Mouse (Mus musculus) neural tube, embryonic 14.5 days (tissue): ENCODE results near the gene A4galt. TPM values are rescaled to one million over a fixed set of nuclear protein-coding genes. Genes with fewer than 3 reads are reported as not detected.

ENCODE experiments used
- ATAC-seq: fragments of 200-750 bp; cut with Nextera tagmentation; 2 replicates; pipeline ENCODE4 v1.8.0; 2017; ENCODE audit warnings: low read depth, mild to moderate bottlenecking, moderate TSS enrichment, moderate library complexity
- H3K27ac ChIP-seq: fragments of 300-500 bp; sonication (generic); 2 replicates; pipeline ENCODE4 v1.5.1; 2014; ENCODE audit warnings: low read depth, mild to moderate bottlenecking, control low read depth, low read length, moderate library complexity, mixed read lengths
- H3K27me3 ChIP-seq: fragments of 300-500 bp; sonication (generic); 2 replicates; pipeline ENCODE4 v1.6.1; 2014; ENCODE audit warnings: low read length; ENCODE audit not compliant: control insufficient read depth, insufficient read depth
- H3K36me3 ChIP-seq: fragments of 300-500 bp; sonication (generic); 2 replicates; pipeline ENCODE4 v1.6.1; 2014; ENCODE audit warnings: low read length, mixed read lengths; ENCODE audit not compliant: control insufficient read depth, insufficient read depth
- H3K4me1 ChIP-seq: fragments of 300-500 bp; sonication (generic); 2 replicates; pipeline ENCODE4 v1.6.1; 2014; ENCODE audit warnings: low read length; ENCODE audit not compliant: control insufficient read depth, insufficient read depth
- H3K4me2 ChIP-seq: fragments of 300-500 bp; sonication (generic); 2 replicates; pipeline ENCODE4 v1.6.1; 2014; ENCODE audit warnings: mild to moderate bottlenecking, low read depth, low read length, control low read depth
- H3K4me3 ChIP-seq: fragments of 300-500 bp; sonication (generic); 2 replicates; pipeline ENCODE4 v1.5.1; 2014; ENCODE audit warnings: low read depth, low read length, control low read depth, mixed read lengths
- H3K9ac ChIP-seq: fragments of 300-500 bp; sonication (generic); replicated peaks from 2 replicates; pipeline ENCODE4 v1.6.1; 2014; ENCODE audit warnings: low read depth, mild to moderate bottlenecking, control low read depth, low read length, mixed read lengths
- H3K9me3 ChIP-seq: fragments of 300-500 bp; sonication (generic); 2 replicates; pipeline ENCODE4 v1.6.1; 2016; ENCODE audit warnings: low read length; ENCODE audit not compliant: control insufficient read depth
- WGBS: fragments of 180-500 bp; shearing (Covaris S2); extraction: QIAGEN DNeasy Blood & Tissue Kit; methylation state at CpG from one replicate; pipeline ENCODE4 v1.1.7; 2014; 5-methylcytosine and 5-hydroxymethylcytosine counted together
- polyA plus RNA-seq: library from polyadenylated mRNA; unstranded; fragments of >200 nt; fragmentation: Nextera tagmentation; extraction: Ambion mirVana; gene quantifications from 2 replicates; pipeline ENCODE4 v1.2.1, GENCODE M21; 2014

A4galt gene
- 0.91 and 3.9 TPM in 2 replicates for polyA plus RNA-seq

- peak within 1 kb of the TSS; percentile 38 for H3K4me3 ChIP-seq
- H3K9me3 ChIP-seq, result no peaks in the 10 kb centered on the region
- peaks cover 22% of the 10 kb centered on the region for H3K27me3 ChIP-seq
- peak within 1 kb of the TSS; percentile 41; the same call in 1 of the 2 replicates for H3K9ac ChIP-seq
- H3K27ac ChIP-seq, result no peak within 1 kb of the TSS
- H3K4me1 ChIP-seq, result peaks cover 9% of the 10 kb centered on the region; the same call in 1 of the 2 replicates
- H3K36me3 ChIP-seq, result no peaks in the 10 kb centered on the region
- peak within 1 kb of the TSS; percentile 80 for H3K4me2 ChIP-seq
- ATAC-seq, result no peak
- WGBS, result 1% methylated on average over 64 of the region's 66 CpGs
Observed at GRCm38 (mm10) chr15:83251176-83252004, at the start of gene A4galt. Gene A4galt, minus strand, starts transcription at chr15:83251774.

- 64% methylated on average over 10 of the region's 10 CpGs for WGBS
- Histone ChIP-seq H3K4me3 (no peak overlapping the region), H3K4me1 (no peaks in the 10 kb centered on the region), H3K27me3 (no peaks in the 10 kb centered on the region), H3K9ac (no peak overlapping the region), H3K36me3 (peaks cover 5% of the 10 kb centered on the region; the same call in 1 of the 2 replicates), H3K27ac (no peak overlapping the region), H3K4me2 (no peak overlapping the region), H3K9me3 (no peaks in the 10 kb centered on the region)
- ATAC-seq, result no peak
Observed at GRCm38 (mm10) chr15:83299916-83300582, 48.5 kb upstream of the A4galt start.

GRCm38 (mm10) chr15:83299450-83299849 lies 47.9 kb upstream of the A4galt start:
- Histone ChIP-seq H3K9me3 (no peaks in the 10 kb centered on the region), H3K9ac (no peak overlapping the region), H3K36me3 (peaks cover 5% of the 10 kb centered on the region; the same call in 1 of the 2 replicates), H3K27ac (no peak overlapping the region), H3K27me3 (no peaks in the 10 kb centered on the region), H3K4me1 (no peaks in the 10 kb centered on the region), H3K4me2 (no peak overlapping the region), H3K4me3 (no peak overlapping the region)
- ATAC-seq, result no peak
- WGBS, result 94% methylated on average over 7 of the region's 7 CpGs

- H3K27me3 ChIP-seq, result no peaks in the 10 kb centered on the region
- no peak overlapping the region for H3K9ac ChIP-seq
- H3K36me3 ChIP-seq, result peaks cover 5% of the 10 kb centered on the region; the same call in 1 of the 2 replicates
- 92% methylated on average over 2 of the region's 2 CpGs for WGBS
- no peaks in the 10 kb centered on the region for H3K9me3 ChIP-seq
- no peaks in the 10 kb centered on the region for H3K4me1 ChIP-seq
- H3K4me3 ChIP-seq, result no peak overlapping the region
- no peak overlapping the region for H3K4me2 ChIP-seq
- ATAC-seq, result no peak
- H3K27ac ChIP-seq, result no peak overlapping the region
Observed at GRCm38 (mm10) chr15:83298810-83299209, 47.2 kb upstream of the A4galt start.

GRCm38 (mm10) chr15:83298313-83298712 lies 46.7 kb upstream of the A4galt start:
- 83% methylated on average over 8 of the region's 8 CpGs for WGBS
- Histone ChIP-seq H3K9me3 (no peaks in the 10 kb centered on the region), H3K4me3 (no peak overlapping the region), H3K36me3 (peaks cover 5% of the 10 kb centered on the region; the same call in 1 of the 2 replicates), H3K4me1 (no peaks in the 10 kb centered on the region), H3K4me2 (no peak overlapping the region), H3K27ac (no peak overlapping the region), H3K27me3 (no peaks in the 10 kb centered on the region), H3K9ac (no peak overlapping the region)
- no peak for ATAC-seq

GRCm38 (mm10) chr15:83296771-83297311 lies 45.3 kb upstream of the A4galt start:
- Histone ChIP-seq H3K9me3 (no peaks in the 10 kb centered on the region), H3K4me1 (no peaks in the 10 kb centered on the region), H3K27me3 (no peaks in the 10 kb centered on the region), H3K27ac (no peak overlapping the region), H3K4me2 (no peak overlapping the region), H3K4me3 (no peak overlapping the region), H3K36me3 (no peaks in the 10 kb centered on the region), H3K9ac (no peak overlapping the region)
- WGBS, result 48% methylated on average over 7 of the region's 8 CpGs
- ATAC-seq, result no peak

GRCm38 (mm10) chr15:83296050-83296449 lies 44.5 kb upstream of the A4galt start:
- Histone ChIP-seq H3K27ac (no peak overlapping the region), H3K9me3 (no peaks in the 10 kb centered on the region), H3K4me1 (no peaks in the 10 kb centered on the region), H3K27me3 (no peaks in the 10 kb centered on the region), H3K36me3 (no peaks in the 10 kb centered on the region), H3K4me2 (no peak overlapping the region), H3K4me3 (no peak overlapping the region), H3K9ac (no peak overlapping the region)
- WGBS, result 94% methylated on average over 4 of the region's 4 CpGs
- ATAC-seq, result no peak

- H3K9me3 ChIP-seq, result no peaks in the 10 kb centered on the region
- no peak overlapping the region for H3K4me3 ChIP-seq
- H3K27me3 ChIP-seq, result no peaks in the 10 kb centered on the region
- no peak for ATAC-seq
- H3K4me1 ChIP-seq, result no peaks in the 10 kb centered on the region
- H3K36me3 ChIP-seq, result no peaks in the 10 kb centered on the region
- 74% methylated on average over 3 of the region's 3 CpGs for WGBS
- no peak overlapping the region for H3K27ac ChIP-seq
- H3K9ac ChIP-seq, result no peak overlapping the region
- H3K4me2 ChIP-seq, result no peak overlapping the region
Observed at GRCm38 (mm10) chr15:83294954-83295353, 43.4 kb upstream of the A4galt start.
